Mouse (Mus musculus): ENCODE measurements around the gene 1500009L16Rik. TPM values are rescaled to one million over a fixed set of nuclear protein-coding genes. Genes with fewer than 3 reads are reported as not detected.

The 1500009L16Rik gene
- total RNA-seq (2021) = 10 to 100 TPM; 43.1 to 44.4 TPM

GRCm38 (mm10) chr10:83722579-83723031 lies at the start of gene 1500009L16Rik:
TSS of gene 1500009L16Rik (plus strand) at chr10:83722865.
- intact Hi-C loops (cut with DNase I) = loop anchor here (10.0 kb wide), 1 partner anchor 78 kb away; the partner anchor contains the start of gene Appl2
- DNase-seq (ENCODE audit: extremely low spot score in 1 of 2, low spot score in 2 of 2) = peak; percentile 73 to 91

DNA sequence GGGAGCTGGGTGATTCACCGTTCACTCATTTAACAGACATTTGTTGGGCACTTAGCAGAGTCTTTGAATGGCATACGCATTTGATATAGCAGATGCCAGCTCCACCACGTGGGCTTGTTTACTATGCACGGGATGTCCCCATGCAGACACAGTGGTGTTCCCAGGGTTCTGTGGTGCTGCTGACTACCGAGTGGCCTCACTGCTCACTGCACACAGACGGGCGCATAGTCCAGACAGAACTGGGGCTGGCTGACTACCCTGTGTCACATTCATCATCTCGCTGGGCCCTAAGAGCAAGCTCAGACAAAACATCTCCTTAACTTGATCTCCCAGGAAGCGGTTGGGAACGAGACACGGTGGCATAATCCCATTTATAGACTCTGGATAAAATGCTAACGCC lies 41.3 kb upstream of the 1500009L16Rik start:
- intact Hi-C loops (cut with DNase I) = no loop called here
- DNase-seq (ENCODE audit: extremely low spot score in 1 of 2, low spot score in 2 of 2) = no peak

- intact Hi-C loops (cut with DNase I) = no loop called here
- peak in 1 of 2 experiments; percentile 29 for DNase-seq (ENCODE audit: extremely low spot score in 1 of 2, low spot score in 2 of 2)
These were observed 34.5 kb upstream of the 1500009L16Rik start for GRCm38 (mm10) chr10:83688215-83688614.

GRCm38 (mm10) chr10:83692175-83692895 lies 30.3 kb upstream of the 1500009L16Rik start:
- intact Hi-C loops (cut with DNase I) = no loop called here
- no peak for DNase-seq (ENCODE audit: extremely low spot score in 1 of 2, low spot score in 2 of 2)

- DNase-seq (ENCODE audit: extremely low spot score in 1 of 2, low spot score in 2 of 2) = no peak
- intact Hi-C loops (cut with DNase I) = no loop called here
These were observed 26.4 kb upstream of the 1500009L16Rik start for GRCm38 (mm10) chr10:83696226-83696625.

DNA sequence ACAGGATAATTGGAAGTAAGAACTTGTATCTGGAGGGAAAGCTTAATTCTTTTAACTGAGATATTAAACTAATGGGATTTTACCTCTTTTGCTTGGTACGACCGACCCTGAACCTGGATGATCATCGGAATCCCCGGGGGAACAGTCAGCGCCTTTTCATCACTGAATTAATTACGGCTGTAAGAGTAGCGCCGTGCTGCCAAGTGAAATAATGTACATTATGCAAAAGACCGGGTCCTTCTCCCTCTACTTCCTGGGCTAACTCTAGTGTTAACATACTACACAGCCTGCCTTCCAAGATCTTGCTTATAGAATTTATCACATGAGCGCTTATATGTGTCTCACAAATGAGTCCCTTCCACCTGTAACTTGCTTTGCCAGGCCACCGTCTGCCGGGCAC lies 16.0 kb upstream of the 1500009L16Rik start:
- intact Hi-C loops (cut with DNase I) = no loop called here
- no peak for DNase-seq (ENCODE audit: extremely low spot score in 1 of 2, low spot score in 2 of 2)

DNA sequence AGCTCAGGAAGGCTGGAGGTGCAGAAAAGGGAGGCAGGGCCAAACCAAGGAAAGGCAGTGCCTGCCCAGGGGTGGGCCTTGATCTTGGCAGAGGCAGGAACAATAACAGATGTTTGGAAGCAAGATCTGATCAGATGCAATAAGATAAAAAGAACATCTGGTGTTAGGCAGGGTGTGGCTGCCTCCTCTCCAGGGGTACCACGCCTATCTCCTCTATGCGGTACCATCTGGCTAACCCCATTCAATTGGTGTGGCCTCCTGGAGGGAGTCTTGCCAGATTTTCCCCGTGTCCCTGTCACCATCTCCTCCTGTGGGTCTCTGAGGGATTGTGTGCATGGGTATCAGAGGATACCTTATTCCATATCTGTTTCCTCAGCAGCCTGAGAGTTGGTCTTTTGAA lies 12.7 kb upstream of the 1500009L16Rik start:
- intact Hi-C loops (cut with DNase I) = no loop called here
- no peak for DNase-seq (ENCODE audit: extremely low spot score in 1 of 2, low spot score in 2 of 2)

GRCm38 (mm10) chr10:83711769-83712168 lies 10.9 kb upstream of the 1500009L16Rik start:
- intact Hi-C loops (cut with DNase I) = no loop called here
- DNase-seq (ENCODE audit: extremely low spot score in 1 of 2, low spot score in 2 of 2) = no peak

DNA sequence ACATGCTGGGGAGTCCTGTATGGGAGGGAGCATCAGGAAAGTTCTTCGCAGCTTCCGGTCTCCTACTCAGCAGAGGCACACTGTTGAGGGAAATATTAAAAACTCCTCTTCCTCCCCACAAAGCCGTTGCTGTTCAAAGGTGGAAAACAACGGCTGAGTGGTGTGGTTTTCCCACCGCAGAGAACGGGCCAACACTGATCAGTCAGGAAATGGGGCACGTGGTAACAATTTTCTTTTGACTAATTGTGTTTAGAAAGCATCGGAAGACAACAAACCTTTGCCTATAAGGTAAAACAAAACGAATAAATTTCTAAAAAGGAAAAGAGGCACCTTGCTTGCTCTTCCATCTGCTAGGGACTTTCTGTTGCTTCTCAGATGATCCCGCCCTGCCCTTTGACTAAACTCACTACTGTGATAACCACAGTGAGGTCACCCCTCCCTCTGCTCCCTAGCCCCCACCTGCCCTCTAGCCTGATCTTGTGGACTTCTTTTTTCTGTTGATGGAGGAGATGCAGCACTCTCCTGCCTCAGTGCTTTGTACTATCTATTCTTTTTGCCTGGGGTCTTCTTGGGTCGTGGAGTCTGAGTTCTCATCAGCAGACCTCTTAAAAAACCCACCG lies 3.7 kb upstream of the 1500009L16Rik start:
- no peak for DNase-seq (ENCODE audit: extremely low spot score in 1 of 2, low spot score in 2 of 2)
- intact Hi-C loops (cut with DNase I) = no loop called here

DNA sequence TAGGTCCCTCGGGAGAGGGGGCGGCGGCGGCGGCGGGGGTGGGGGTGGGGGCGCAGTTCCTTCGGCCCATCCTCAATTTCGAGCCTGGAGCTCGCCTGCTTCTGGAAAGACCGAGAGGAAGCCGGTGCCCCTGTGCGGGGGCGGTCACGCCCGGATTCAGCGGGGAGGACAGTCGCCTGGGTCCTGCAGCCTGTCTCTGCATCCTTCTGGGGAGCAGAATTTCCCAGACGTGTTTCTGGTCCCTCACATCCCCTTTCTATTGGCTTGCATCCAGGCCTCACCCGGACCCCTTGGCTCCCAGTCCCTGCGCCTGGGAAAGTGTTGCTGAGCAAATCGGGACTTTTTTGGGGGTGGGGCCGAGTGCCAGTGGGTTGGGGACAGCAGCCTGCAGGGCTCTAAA lies 390 bp downstream of the 1500009L16Rik start:
- intact Hi-C loops (cut with DNase I) = loop anchor here (10.0 kb wide), 1 partner anchor 78 kb away; the partner anchor contains the start of gene Appl2
- DNase-seq (ENCODE audit: extremely low spot score in 1 of 2, low spot score in 2 of 2) = peak; percentile 16 to 67

DNA sequence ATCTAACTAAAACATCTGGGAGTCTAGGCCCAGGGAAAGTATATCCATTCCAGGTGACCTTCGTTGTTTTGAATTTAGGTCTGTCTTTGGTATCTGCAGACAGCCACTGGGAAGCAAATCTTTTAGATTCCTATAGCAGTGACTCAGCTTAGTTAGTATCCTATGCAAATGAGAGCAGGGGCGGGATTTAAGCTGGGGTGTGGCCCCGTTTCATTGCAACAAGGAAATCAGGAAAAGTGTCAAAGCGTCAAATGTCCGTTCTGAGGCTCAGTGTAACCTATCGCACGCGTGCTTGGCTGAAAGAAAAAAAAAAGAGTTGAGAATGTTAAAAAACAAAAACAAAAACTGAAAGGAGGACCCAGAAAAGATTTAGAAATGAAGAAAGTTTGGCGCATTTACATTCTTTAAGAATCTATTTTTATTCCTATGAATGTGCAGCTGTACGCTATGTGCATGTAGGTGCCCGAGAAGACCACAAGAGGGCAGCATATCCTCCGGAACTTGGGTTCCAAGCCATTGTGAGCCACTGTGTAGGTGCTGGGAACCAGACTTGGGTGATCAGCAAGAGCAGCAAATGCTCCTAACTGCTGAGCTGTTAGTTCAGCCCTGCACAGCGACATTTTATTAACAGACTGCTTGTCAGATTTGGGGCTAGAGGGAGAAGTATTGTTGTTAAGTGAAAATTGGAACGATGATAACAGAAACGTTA lies 1.8 kb downstream of the 1500009L16Rik start:
- DNase-seq (ENCODE audit: extremely low spot score in 1 of 2, low spot score in 2 of 2) = no peak
- intact Hi-C loops (cut with DNase I) = loop anchor here (10.0 kb wide), 1 partner anchor 80 kb away; the partner anchor contains the start of gene Appl2

DNA sequence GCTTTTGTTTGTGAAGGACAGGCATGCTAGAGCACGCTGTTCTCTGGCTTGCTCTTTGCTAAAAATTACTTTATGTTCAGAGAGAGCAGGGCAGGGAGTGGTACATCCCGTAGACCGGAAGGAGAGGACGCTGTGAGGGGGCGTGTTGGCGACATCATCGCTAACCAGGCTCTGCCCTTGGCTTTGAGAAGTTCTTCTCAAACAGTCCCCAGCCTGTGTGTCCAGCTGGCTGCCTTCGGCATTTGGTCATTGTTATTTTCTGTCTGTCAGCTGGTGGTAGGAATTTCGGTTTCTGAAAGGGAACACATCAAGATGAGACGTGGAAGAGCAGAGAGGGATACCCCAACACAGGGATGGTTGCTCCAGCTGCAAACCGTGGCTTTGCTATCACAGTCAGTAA lies 3.5 kb downstream of the 1500009L16Rik start:
- intact Hi-C loops (cut with DNase I) = loop anchor here (10.0 kb wide), 1 partner anchor 81 kb away; the partner anchor contains the start of gene Appl2
- peak in 1 of 2 experiments; percentile 68 for DNase-seq (ENCODE audit: extremely low spot score in 1 of 2, low spot score in 2 of 2)

- intact Hi-C loops (cut with DNase I) = loop anchor here (10.0 kb wide), 1 partner anchor 83 kb away; the partner anchor contains the start of gene Appl2
- DNase-seq (ENCODE audit: extremely low spot score in 1 of 2, low spot score in 2 of 2) = no peak
These were observed 5.2 kb downstream of the 1500009L16Rik start for GRCm38 (mm10) chr10:83727846-83728245.

GRCm38 (mm10) chr10:83728529-83728928 lies 5.9 kb downstream of the 1500009L16Rik start:
- no peak for DNase-seq (ENCODE audit: extremely low spot score in 1 of 2, low spot score in 2 of 2)
- intact Hi-C loops (cut with DNase I) = loop anchor here (10.0 kb wide), 1 partner anchor 84 kb away; the partner anchor contains the start of gene Appl2

DNA sequence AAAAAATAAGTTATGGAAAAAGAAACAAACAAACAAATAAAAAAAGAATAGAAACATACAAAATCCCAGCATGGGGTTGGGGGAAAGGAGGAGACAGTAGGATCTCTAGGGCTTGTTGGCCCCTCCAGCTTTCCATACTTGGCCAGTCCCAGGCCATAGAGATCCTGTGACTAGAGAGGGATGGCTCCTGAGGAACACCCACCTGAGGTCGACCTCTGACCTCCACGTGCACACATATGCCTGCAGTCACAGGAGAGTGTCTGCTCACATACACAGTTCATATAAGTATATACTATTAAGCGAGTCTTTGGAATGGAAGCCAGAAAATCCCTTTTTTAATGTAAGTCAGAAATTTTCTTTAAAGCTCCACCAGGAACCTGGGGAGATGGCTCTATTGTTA lies 6.4 kb downstream of the 1500009L16Rik start:
- intact Hi-C loops (cut with DNase I) = loop anchor here (10.0 kb wide), 1 partner anchor 84 kb away; the partner anchor contains the start of gene Appl2
- no peak for DNase-seq (ENCODE audit: extremely low spot score in 1 of 2, low spot score in 2 of 2)

GRCm38 (mm10) chr10:83729492-83729891 lies 6.8 kb downstream of the 1500009L16Rik start:
- intact Hi-C loops (cut with DNase I) = loop anchor here (10.0 kb wide), 1 partner anchor 85 kb away; the partner anchor contains the start of gene Appl2
- DNase-seq (ENCODE audit: extremely low spot score in 1 of 2, low spot score in 2 of 2) = peak; percentile 74 to 88

DNA sequence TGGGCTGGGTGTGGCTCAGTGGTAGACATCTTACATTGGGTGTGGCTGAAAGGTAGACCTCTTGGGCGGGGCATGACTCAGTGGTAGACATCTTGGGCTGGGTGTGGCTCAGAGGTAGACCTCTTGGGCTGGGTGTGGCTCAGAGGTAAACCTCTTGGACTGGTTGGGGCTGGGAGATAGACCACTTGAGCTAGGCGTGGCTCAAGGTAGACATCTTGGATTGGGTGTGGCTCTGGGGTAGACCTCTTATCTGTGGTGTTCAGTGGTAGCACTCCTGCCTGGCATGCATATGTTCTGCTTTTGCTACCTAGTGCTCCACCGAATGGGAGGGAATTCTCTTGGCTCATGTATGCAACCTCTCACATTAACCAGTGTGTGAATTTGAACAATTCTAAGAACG lies 11.1 kb downstream of the 1500009L16Rik start:
- intact Hi-C loops (cut with DNase I) = no loop called here
- no peak for DNase-seq (ENCODE audit: extremely low spot score in 1 of 2, low spot score in 2 of 2)

DNA sequence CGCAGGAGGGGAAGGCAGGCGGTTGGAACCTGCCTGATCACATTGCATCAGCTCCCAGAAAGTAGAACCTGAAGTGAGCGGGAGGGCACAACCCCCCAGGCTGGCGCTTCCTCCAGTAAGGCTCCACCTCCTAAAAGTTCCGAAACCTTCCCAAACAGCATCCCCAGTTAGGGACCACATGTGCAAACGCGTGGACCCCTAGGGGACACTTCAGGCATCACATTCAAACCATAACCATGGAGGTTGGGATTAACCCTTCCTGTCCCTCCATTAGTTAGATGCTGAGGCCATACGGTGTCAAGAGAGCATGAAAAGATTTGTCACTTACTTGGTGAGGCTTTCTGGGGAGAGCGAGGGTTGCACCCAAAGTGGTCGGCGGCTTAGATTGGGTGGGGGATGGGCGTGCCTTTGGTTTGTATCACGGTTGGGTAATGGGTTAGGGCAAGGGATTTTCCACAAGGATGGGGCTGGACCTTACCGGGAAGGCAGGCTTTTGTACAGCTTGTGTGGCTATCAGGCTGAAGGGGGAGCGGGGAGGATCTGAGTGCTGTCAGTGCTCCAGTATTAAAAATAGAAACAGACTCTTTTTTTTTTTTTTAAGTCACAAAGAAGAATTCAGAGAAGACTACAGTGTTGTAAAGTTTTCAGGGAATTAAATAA lies 16.5 kb downstream of the 1500009L16Rik start:
- intact Hi-C loops (cut with DNase I) = no loop called here
- no peak for DNase-seq (ENCODE audit: extremely low spot score in 1 of 2, low spot score in 2 of 2)

DNA sequence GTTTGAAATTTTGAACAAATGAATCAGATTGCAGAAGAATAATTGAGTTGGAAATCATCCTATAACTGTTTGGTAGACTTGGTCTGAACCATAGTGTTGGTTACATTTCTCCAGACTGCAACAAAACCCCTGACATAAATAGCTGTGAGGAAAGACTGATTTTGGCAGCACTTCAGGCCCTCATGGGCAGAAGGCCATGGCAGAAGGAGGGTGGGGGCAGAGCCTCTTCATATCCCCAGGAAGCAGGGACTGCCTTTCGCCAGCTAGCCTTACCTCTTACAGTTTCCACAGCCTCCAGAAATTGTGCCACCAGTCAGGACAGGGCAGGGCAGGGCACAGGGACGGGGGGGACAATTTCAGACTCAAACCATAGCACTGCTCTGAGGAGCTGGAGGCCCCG lies 22.0 kb downstream of the 1500009L16Rik start:
- DNase-seq (ENCODE audit: extremely low spot score in 1 of 2, low spot score in 2 of 2) = no peak
- intact Hi-C loops (cut with DNase I) = no loop called here
